Mouse (Mus musculus) lung, postnatal 0 days (tissue): ENCODE results near the gene Ppp6r2.

Experiments used
- CTCF ChIP-seq: IDR thresholded peaks from 2 replicates; pipeline ENCODE4 v1.5.1; 2016; ENCODE audit warnings: antibody characterized with exemption, mild to moderate bottlenecking
- EP300 ChIP-seq: IDR thresholded peaks from 2 replicates; pipeline ENCODE4 v1.6.1; 2016; ENCODE audit warnings: antibody characterized with exemption, mild to moderate bottlenecking, control low read depth

DNA sequence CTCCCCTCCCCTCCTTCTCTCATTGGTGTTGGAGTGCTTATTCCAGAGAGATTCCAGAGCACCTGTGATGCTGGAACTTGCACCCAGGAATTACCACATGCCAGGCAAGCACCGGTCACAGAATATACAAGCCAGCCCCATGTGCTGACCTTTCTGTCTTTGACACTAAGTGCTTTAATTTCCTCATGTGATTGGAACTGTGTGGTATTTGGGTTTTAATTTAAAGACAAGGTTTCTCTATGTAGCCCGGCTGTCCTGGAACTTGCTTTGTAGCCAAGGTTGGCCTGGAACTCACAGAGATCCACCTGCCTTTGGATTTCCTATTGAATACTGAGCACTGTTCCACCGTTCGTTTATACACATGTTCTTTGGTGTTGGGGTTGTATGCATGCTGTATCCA lies 22.7 kb downstream of the Ppp6r2 start:
- TF ChIP-seq CTCF (no peak), EP300 (no peak)
